Mouse (Mus musculus) spleen, postnatal 14 days (tissue): ENCODE data around the gene Eml3.
A peak's percentile ranks its signal among the peaks of the same experiment; 100 is the strongest.

Experiments
- DNase-seq, 2 experiments: peaks; one replicate each; pipeline ENCODE4 v3.0.0; 2021 to 2022; ENCODE audit warnings: low spot score in 2 of 2

The Eml3 gene

GRCm38 (mm10) chr19:8914212-8914611 is 15.1 kb upstream of the Eml3 start:
- DNase-seq: no peak

- no peak for DNase-seq
Observed at GRCm38 (mm10) chr19:8919000-8919399, 10.4 kb upstream of the Eml3 start.

GRCm38 (mm10) chr19:8919684-8920072 is 9.7 kb upstream of the Eml3 start:
- DNase-seq: no peak

GRCm38 (mm10) chr19:8920073-8920736 is 9.1 kb upstream of the Eml3 start, which contains the start of gene B3gat3:
TSS of gene B3gat3 (plus strand) at chr19:8920374.
- peak; percentile 76 to 85 for DNase-seq

GRCm38 (mm10) chr19:8920836-8921291 is 8.5 kb upstream of the Eml3 start:
- DNase-seq: no peak

GRCm38 (mm10) chr19:8921741-8922140 is 7.6 kb upstream of the Eml3 start:
- DNase-seq: no peak

GRCm38 (mm10) chr19:8926766-8927165 is 2.6 kb upstream of the Eml3 start:
- DNase-seq: no peak

GRCm38 (mm10) chr19:8927891-8928525 is 1.3 kb upstream of the Eml3 start:
- DNase-seq: no peak

GRCm38 (mm10) chr19:8928689-8929223 is 596 bp upstream of the Eml3 start:
- no peak for DNase-seq

GRCm38 (mm10) chr19:8930117-8930516 is 765 bp downstream of the Eml3 start:
- DNase-seq: no peak

GRCm38 (mm10) chr19:8930771-8931170 is 1.4 kb downstream of the Eml3 start:
- no peak for DNase-seq

- no peak for DNase-seq
Observed at GRCm38 (mm10) chr19:8936736-8937135, 7.4 kb downstream of the Eml3 start.

GRCm38 (mm10) chr19:8940526-8941133 is 11.3 kb downstream of the Eml3 start:
- DNase-seq: no peak

- DNase-seq: no peak
Observed at GRCm38 (mm10) chr19:8941136-8941514, 11.8 kb downstream of the Eml3 start.

- peak; percentile 93 to 95 for DNase-seq
Observed at GRCm38 (mm10) chr19:8941515-8942217, 12.3 kb downstream of the Eml3 start, which contains the start of gene Mta2. TSS of gene Mta2 (plus strand) at chr19:8941875.

GRCm38 (mm10) chr19:8942276-8942964 is 13.1 kb downstream of the Eml3 start:
- peak in 1 of 2 experiments; percentile 43 for DNase-seq

GRCm38 (mm10) chr19:8943047-8943446 is 13.7 kb downstream of the Eml3 start:
- DNase-seq: no peak

- no peak for DNase-seq
Observed at GRCm38 (mm10) chr19:8944062-8944461, 14.7 kb downstream of the Eml3 start.

GRCm38 (mm10) chr19:8944750-8945149 is 15.4 kb downstream of the Eml3 start:
- DNase-seq: peak; percentile 37 to 55

GRCm38 (mm10) chr19:8945251-8945650 is 15.9 kb downstream of the Eml3 start:
- no peak for DNase-seq

GRCm38 (mm10) chr19:8946929-8947328 is 17.6 kb downstream of the Eml3 start:
- no peak for DNase-seq
